Mouse (Mus musculus) layer of hippocampus, adult 9-11 months (tissue): ENCODE measurements around the gene Izumo3.
"Not testable (repeated sequence)": the region's sequence is repeated elsewhere in the genome, so short reads cannot be mapped to it uniquely, and the experiment has no call there.

ENCODE experiments used
- DNase-seq: peaks from one replicate; pipeline ENCODE4 v3.0.0; 2022

Gene Izumo3

DNA sequence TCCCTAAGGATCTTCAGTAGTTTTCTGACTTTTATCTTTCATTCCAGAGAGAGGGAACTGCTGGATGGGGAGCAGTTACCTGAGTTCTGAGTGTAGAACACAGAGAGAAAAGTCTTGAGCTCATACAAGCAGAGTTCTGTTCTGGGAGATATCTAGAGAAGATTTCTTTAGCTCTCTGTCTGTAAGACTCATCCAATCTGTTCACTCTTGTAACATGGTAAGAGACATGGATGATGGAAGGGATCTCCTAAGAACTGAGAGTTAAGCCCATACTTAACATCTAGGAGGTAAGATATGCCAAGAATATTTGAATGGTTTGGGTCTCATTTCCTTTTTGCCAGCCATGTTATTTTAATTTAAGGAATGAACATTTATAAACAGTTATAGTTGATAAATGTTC, at the start of gene Izumo3:
TSS of gene Izumo3 (minus strand) at position 101 of the 400 bp plus-strand sequence.
- no peak for DNase-seq

DNA sequence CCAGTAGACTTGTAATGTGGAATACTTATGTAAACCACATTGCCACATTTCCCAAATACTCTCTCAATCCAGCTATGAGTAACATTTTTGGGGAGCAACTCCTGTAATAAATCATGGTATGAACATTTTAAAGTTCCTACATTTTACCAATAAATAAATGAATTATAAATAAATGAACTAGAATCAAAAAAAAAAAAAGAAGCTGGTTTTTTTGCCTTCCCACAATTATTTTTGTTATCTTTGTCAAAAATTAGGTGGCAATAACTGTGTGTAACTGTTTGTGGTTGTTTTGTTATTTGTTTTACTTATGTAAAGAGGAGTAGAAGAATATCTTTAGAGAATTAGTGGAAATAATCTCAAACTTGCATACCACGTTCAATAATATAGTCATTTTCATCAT, 44.6 kb upstream of the Izumo3 start, which contains the start of gene Gm12666:
TSS of gene Gm12666 (minus strand) at position 101 of the 400 bp plus-strand sequence.
- not testable (repeated sequence) for DNase-seq

DNA sequence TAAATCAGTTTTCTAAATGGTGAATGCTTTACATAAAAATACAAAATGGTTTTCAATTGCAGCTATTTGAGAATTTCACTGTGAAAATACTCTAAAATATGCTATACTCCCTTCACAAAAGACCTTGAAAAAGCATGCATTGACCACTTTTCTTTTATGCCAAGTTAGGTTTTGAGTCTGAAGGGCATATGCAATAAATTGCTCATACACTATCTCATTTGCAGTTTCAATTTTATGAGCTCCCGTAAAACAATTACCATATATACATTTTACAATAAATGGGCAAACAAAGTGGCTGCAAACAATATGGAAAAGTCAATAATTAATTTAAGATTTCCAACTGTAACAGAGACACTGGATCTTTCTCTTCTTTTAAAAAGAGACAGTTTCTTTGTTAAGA, 5.6 kb upstream of the Izumo3 start:
- no peak for DNase-seq

DNA sequence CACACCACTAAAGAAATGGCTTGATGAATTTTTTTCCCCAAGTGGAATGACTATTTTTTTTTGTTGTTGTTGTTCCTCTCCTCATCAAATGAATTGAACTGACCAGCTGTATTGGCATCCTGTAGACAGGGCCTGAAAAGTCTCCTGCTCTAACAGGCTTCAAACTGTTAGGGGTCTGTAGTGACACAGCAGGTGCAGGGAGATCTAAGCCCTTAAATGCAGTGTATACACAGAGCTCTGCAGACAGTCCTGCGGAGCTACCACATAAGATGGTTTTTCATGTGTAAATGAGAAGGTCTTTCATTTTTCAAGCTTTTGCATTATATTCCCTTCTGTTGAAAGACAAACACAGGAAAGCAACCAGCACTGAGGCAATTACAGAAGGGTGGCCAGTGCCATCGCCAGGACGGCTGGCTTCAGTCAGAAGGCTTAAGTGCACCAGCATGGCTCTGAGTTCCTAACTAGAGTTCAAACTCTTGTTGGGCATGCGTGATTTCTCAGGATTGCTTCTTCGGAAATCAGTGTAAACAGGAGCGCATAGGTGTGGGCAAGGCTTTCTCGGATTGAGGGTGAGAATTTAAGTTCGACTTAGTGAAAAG, 35.5 kb downstream of the Izumo3 start:
- DNase-seq = no peak

DNA sequence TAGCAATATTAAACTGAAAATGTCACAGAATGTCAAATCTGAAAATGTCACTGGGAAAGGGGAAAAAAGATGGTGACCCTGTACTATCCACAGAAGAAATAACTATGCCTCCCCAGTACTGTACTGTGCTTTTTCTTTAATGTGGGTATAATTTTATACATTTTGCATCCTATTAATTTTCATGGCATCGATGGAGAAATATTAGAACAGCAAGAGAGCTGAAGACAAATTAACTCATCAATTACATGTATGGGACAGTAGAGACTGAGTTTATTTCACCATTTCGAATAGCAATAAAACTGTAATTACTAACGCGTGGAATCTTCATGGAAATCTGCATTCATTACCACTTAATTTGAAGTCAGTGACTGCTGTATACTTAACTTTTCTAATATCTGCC, 49.6 kb downstream of the Izumo3 start:
- DNase-seq = no peak

DNA sequence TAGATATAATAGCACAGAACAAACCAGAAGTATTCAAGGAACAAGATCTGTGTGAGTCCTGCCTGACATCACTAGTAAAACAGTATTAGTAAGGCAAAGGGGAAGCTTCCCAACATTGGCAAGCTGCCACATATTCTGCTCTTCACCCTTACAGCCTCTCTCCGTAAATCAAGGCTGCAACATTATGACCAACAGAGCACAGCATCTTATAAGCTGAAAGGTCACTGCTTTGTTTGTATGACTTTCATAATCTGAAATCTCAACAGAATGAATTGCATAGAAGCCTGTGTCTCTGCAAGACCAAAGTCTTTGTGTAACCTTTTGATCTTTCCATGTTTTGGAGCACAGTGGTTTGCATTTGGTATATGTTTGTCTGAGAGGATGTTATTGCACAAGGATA, 51.1 kb downstream of the Izumo3 start:
- no peak for DNase-seq
